Mouse (Mus musculus): Measurements from ENCODE around the gene Dazap1. TPM values are rescaled to one million over a fixed set of nuclear protein-coding genes. Genes with fewer than 3 reads are reported as not detected.
A peak's percentile ranks its signal among the peaks of the same experiment; 100 is the strongest.
"Not testable (repeated sequence)": the region's sequence is repeated elsewhere in the genome, so short reads cannot be mapped to it uniquely, and the experiment has no call there.

Dazap1 gene
- total RNA-seq (2021) = 100 to 1,000 TPM; 136 to 145 TPM

DNA sequence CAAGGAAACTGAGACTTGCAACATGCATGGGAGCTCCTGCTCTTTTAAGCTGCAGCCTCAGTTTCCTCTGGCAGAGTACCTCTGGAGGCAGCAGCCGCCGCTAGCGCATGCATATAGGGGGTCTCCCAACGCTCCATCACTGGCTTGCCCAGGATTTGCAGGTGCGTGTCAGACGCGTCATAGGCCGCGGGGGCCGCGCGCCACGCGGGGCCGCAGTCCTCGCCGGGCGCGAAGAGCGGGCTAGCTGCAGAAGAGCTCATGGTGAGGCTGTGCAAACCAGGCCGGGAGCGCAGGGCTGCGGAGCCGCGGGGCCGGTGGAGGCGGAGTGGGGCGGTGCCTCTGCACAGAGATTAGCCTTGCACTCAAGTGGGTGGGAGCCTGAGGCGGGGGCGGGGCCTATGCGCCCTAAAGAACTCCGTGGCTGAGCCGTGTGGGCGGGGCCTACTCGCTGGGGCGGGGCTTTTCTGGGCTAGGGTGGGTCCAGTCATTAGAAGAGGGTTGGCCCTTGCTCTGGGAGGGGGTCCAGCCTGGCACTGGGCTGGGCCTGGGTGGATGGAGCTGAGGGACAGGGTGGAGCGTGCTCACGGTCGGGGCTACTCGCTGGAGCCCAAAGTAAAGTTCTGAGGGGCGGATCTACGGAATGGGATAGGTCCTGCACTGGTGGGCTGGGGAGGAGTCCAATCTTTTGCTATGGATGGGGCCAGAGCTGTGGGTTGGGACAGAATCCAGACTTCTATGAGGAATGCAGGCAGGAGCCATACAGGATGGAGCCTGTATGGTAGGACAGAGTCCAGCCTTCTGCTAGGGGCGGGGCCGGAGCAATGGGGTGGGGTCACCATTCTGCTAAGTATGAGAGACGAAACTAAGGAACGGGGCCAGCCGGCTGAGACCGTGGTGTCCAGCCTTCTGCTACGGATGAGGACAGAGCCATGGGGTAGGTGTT lies at the start of gene Dazap1, which contains the start of gene Gamt:
Gene Dazap1 (plus strand): TSS at position 845 of the 943 bp plus-strand sequence.
Gene Gamt (minus strand): TSS at position 371 of the 943 bp plus-strand sequence.
- DNase-seq = peak; percentile 99
- intact Hi-C loops (cut with DNase I) = no loop called here

DNA sequence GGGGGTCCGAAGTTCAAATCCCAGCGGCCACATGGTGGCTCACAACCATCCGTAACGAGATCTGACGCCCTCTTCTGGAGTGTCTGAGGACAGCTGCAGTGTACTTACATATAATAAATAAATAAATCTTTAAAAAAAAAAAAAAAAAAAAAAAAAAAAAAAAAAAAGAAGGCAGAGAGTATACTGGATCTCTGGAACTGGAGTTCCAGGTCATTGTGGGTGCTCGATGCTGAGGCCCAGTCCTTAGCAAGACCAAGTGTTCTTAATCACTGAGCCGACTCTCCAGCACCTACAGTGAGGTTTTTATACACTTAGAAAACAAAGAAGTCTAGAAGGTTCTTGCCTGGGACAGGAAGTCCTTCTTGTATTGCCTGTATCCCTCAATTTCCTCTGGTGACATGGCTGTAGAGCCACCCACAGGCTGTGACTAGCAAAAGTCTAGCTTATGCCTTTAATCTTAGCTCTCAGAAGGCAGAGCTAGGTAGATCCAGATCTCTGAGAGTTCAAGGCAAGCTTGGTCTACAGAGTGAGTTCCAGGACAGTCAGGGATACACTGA lies 49.7 kb upstream of the Dazap1 start:
- DNase-seq; intact Hi-C loops (cut with DNase I): not testable (repeated sequence)

DNA sequence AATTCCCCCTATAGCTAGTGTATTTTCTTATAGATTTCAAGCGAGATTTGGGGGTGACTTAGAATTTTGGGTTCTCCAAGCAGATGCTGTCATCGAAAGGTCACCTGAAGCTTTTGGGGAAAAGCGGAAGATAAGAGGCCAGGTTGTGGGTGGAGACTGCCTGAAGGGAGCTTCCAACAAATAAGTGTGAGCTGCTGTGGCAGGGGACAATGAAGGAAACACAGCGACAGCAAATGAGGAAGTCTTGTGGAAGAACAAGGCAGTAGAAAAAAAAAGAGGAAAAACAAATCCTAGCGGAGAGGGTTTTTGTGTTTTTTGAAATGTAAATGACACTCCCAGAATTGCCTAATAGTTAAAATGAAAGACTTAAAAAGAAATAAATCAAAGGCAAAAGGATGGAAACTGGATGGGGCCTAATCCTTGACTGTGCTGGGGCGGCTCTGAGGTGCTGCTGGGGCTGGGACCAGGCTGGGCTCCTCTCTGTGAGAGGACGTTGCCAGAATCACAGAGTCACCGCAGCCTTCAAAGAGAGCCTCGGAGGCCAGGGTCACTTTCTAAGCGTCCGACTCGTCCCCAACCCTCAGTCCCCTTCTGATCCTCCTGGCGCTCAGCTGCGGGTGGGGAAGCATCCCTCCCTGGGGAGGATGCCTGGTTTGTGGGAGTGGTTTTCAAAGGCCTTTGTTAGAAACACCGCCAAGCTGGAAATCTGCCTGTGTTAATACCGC lies 46.1 kb upstream of the Dazap1 start:
- no peak for DNase-seq
- intact Hi-C loops (cut with DNase I) = no loop called here

DNA sequence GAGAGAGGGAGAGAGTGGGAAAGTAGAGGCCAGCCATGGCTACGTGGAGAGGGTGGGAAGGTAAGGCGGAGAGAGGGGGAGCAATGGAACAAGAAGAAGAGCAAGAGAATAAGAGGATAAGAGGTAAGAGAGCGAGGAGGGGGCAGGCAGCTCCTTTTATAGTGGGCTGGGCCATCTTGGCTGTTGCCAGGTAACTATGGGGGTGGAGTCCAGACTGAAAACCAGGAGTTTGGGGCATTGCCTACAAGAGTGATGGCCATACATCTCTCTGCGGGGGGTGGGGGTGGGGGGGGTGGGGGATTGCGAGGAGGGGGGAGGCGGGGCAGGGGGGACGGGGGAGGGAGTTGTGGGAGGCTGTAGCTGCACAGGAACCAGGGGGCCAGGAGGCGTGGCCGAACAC lies 40.6 kb upstream of the Dazap1 start:
- no peak for DNase-seq
- intact Hi-C loops (cut with DNase I) = no loop called here

GRCm38 (mm10) chr10:80223137-80223536 lies 38.1 kb upstream of the Dazap1 start:
- DNase-seq; intact Hi-C loops (cut with DNase I): not testable (repeated sequence)

GRCm38 (mm10) chr10:80226071-80226415 lies 35.2 kb upstream of the Dazap1 start:
- intact Hi-C loops (cut with DNase I) = loop anchor here (5.0 kb wide), 1 partner anchor 34 kb away; no protein-coding TSS in a partner anchor
- no peak for DNase-seq

- DNase-seq = peak; percentile 99
- intact Hi-C loops (cut with DNase I) = loop anchor here (5.0 kb wide), 1 partner anchor 34 kb away; no protein-coding TSS in a partner anchor
Observed at GRCm38 (mm10) chr10:80226416-80227165, 34.7 kb upstream of the Dazap1 start, which contains the start of gene Mum1. Gene Mum1, plus strand, starts transcription at chr10:80226434.

DNA sequence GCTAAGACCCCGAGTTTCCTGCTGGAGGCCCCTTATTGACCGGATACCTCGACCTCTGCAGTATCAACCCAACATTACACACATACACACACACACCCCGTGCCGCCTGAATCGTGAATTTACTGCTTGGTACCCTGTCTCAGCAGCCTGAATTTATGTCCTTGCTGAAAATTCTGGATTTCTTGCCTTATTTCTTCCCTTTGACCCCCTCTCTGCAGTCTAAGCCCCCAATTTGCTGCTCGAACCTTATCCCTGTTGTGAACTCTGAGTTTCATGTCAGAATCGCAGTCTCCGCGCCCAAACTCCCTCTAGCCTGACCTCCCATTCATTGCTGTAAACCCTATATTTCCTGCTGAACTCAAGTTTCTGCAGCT lies 34.1 kb upstream of the Dazap1 start:
- DNase-seq = no peak
- intact Hi-C loops (cut with DNase I) = loop anchor here (5.0 kb wide), 1 partner anchor 35 kb away; no protein-coding TSS in a partner anchor

GRCm38 (mm10) chr10:80227877-80228775 lies 33.2 kb upstream of the Dazap1 start:
- intact Hi-C loops (cut with DNase I) = loop anchor here (5.0 kb wide), 1 partner anchor 36 kb away; no protein-coding TSS in a partner anchor
- DNase-seq = peak; percentile 56

DNA sequence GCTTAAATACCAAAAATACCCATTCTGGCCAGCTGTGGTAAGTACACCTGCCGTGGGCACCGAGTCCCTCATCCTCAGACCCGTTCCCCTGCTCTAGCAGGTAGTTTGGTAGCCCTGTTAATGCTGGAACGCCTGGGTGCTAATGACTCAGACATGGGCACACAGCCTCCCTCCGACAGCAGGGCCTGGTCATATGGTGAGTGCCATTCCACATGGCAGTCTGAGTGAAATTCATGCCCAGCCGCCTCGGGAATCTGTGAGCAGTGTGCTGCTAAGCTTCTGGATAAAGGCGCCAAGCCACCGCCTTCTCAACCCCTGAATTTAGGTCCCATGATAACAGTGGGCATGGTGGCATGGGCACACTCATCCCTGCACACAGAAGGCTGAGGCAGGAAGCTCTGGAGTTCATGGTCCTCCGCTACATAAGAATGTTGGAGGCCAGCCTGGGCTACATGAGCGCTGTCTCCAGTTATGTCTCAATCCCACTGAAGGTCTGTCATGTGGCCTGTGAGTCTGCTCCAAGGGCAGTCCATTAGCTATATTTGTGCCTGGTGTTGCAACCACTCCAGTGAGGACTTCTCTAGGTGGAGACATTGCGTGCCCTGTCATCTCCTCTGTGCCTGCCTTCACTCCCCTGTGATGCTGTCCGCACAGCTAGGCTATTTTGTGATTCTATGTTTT lies 25.0 kb upstream of the Dazap1 start:
- DNase-seq = no peak

DNA sequence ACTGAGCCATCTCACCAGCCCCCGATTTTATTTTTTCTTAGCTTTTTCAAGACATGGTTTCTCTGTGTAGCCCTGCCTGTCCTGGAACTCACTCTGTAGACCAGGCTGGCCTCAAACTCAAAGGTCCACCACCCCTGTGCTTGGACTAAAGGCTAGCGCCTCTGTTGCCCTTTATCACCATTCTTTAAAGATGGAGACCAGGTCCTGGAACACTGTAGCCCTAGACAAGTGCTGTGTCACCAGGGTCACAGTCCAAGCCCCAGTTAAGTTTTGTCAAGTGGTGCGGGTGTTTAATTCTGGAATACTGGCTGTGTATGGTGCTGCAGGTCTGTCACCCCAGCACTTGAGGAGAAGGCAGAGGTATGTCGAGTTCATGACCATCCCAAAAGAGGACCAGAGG lies 24.3 kb upstream of the Dazap1 start:
- no peak for DNase-seq
- intact Hi-C loops (cut with DNase I) = no loop called here

More for the DNA sequence above, 25.0 kb upstream of the Dazap1 start:
- intact Hi-C loops (cut with DNase I) = no loop called here

DNA sequence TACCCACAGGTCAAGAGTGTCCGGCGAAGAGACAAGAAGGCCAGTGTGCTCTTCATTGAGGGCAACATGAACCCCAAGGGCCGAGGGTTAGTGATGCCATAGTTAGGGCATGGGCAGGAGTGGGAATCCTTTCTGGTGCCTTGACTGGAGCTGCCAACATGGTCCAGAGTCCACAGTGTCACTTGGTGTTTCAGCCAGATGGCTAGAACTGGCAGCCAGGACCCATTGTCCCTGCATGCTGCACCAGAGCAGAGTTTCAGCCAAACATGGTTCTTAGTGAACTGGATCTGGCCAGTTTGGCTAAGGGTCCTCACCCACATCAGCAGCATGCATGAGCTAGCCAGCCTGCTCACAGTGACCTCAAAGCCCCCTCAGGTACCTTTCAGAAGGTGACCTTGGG lies 23.0 kb upstream of the Dazap1 start:
- no peak for DNase-seq
- intact Hi-C loops (cut with DNase I) = no loop called here

DNA sequence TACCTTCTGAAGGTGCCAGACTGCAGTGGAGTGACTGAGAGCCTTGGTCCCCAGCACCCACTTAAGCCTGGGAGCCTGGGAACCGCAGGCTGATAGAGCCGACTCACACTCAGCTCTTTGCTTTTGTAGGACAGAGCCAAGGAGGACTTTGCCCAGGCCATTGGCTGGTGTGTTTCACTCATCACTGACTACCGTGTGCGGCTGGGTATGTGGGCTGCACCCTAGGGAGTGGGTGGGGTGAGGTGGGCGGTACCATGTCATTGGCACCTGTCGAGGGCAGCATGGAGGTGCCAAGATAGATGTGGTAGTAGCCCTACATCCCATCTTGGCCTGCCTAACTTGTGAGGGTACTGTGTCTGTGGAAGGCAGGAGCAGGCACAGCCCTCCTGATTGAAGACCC lies 21.5 kb upstream of the Dazap1 start:
- intact Hi-C loops (cut with DNase I) = no loop called here
- no peak for DNase-seq

- intact Hi-C loops (cut with DNase I) = no loop called here
- DNase-seq = peak; percentile 73
Observed at GRCm38 (mm10) chr10:80242088-80242487, 19.2 kb upstream of the Dazap1 start.

- DNase-seq = no peak
- intact Hi-C loops (cut with DNase I) = no loop called here
Observed at GRCm38 (mm10) chr10:80242607-80243006, 18.7 kb upstream of the Dazap1 start.

DNA sequence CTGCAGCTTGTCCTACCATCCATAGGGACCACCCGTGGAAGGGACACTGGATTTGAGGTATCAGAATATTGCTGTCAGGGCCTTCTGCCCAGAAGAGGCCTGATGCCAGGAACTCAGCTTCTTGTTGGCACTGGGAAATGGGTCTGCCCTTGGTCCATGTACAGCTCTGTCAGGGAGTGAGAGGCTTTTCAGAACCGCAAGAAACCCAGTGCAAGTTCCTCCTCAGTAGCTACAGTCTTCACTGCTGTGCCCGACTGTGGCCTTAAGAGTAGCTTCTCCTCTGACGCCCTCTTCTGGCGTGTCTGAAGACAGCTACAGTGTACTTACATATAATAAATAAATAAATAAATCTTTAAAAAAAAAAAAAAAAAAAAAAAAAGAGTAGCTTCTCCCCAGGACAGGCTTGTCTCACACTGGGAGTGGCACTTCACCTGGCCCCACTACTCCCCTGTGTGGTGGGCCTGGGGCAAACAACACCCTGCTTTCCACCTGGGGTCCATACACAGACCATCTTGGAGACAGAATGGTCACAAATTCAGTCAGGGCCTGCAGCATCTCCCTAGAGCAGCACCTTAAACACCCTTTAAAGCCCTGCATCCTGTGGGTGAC lies 16.4 kb upstream of the Dazap1 start:
- intact Hi-C loops (cut with DNase I) = loop anchor here (1.0 kb wide), 1 partner anchor 70 kb away; no protein-coding TSS in a partner anchor

GRCm38 (mm10) chr10:80245600-80245999 lies 15.7 kb upstream of the Dazap1 start:
- DNase-seq = peak; percentile 88
- intact Hi-C loops (cut with DNase I) = loop anchor here (1.0 kb wide), 1 partner anchor 70 kb away; no protein-coding TSS in a partner anchor

More for the DNA sequence above, 16.4 kb upstream of the Dazap1 start:
- DNase-seq = peak; percentile 67

DNA sequence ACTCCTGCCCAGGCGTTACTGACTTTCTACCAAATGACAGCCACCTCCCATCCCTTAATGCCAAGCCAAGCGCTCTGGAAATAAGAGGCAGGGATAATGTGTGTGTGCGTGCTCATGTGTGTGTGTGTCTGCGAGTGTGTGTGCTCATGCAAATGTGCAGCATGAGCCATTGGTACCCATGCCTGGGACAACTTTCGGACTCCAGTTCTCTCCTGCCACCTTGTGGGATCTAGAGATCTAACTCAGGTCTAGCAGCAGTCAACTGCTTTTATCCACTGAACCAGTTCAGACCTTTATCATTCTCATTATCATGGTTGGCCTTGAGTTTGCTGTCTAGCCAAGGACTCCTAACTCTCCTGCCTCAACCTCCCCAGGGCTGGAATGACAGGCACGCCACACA lies 13.4 kb upstream of the Dazap1 start:
- intact Hi-C loops (cut with DNase I) = no loop called here
- DNase-seq = no peak

Data from left cerebral cortex, postnatal 4 days (tissue).